9 mouse cellular contexts compared by ENCODE assay signal in the genomic region with DNA sequence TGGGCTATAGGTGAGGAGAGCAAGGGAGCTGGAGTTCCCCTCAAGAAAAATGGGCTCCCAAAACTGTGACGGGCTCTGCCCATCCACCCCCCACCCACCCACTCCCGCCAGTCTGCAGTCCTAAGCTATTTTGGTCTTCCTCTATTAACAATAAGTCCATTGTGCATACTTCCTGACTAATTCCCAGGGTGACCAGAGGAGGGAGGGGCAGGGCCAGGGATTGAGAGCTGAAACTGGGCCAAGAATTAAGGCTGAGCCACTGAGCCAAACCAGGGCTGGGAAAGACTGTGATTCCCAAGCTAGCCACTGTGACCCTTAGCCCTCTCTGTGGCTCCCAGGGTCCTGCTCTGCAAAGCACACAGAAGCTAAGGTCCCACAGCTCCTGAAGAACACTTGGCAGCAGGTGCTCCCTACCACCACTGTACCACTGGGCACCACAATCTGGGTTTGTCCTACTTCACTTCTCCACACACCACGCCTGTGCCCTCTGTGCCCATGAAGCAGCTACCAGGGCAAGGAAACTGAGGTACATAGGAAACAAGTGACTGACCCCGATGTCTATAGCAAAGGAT.
DNase-seq lines count a peak whose midpoint lies in the region; ATAC-seq lines count a peak whose summit lies in the region.
"Had no signal": no experiment of that assay in that cellular context is flagged by ENCODE, and none has a peak within 500 bp of the region (broad histone marks: within the 10 kb centered on the region; RNA-seq: fewer than 3 reads in every experiment).

No protein-coding gene starts in this region.

- DNase-seq in embryonic facial prominence, embryonic 14.5 days (ENCODE audit: low spot score), result peak; percentile 65
- no peak for DNase-seq in embryonic facial prominence, embryonic 10.5 days (ENCODE audit: low spot score)
- DNase-seq in adrenal gland, postnatal 36 days, result peak; percentile 28 to 61
- no peak for DNase-seq in right cerebral cortex, adult 2 months (ENCODE audit: low spot score in 2 of 2)
- no peak for DNase-seq in right cerebral cortex, postnatal 36 days (ENCODE audit: low spot score in 2 of 2)
- DNase-seq: left cerebral cortex, postnatal 4 days had no signal

- no peaks in the 10 kb centered on the region for H3K27me3 ChIP-seq in embryonic facial prominence, embryonic 14.5 days (replicated peaks; ENCODE audit: control insufficient read depth, insufficient read depth, low read length)
- H3K27me3 ChIP-seq in embryonic facial prominence, embryonic 10.5 days (replicated peaks; ENCODE audit: low read depth, poor library complexity, severe bottlenecking), result no peaks in the 10 kb centered on the region
- H3K27me3 ChIP-seq in hindbrain, embryonic 15.5 days, result no peaks in the 10 kb centered on the region
- H3K27me3 ChIP-seq in lung, embryonic 15.5 days, result no peaks in the 10 kb centered on the region
- H3K27me3 ChIP-seq in forebrain, embryonic 13.5 days, result no peaks in the 10 kb centered on the region

- 52% methylated on average over 4 of the region's 4 CpGs for WGBS in embryonic facial prominence, embryonic 14.5 days
- 55% methylated on average over 4 of the region's 4 CpGs for WGBS in embryonic facial prominence, embryonic 10.5 days
- 52% methylated on average over 4 of the region's 4 CpGs for WGBS in hindbrain, embryonic 15.5 days
- WGBS in lung, embryonic 15.5 days, result 61% methylated on average over 4 of the region's 4 CpGs
- WGBS in forebrain, embryonic 13.5 days, result 56% methylated on average over 4 of the region's 4 CpGs

- H3K4me3 ChIP-seq in embryonic facial prominence, embryonic 14.5 days (ENCODE audit: low read depth, low read length), result no peak overlapping the region
- no peak overlapping the region for H3K4me3 ChIP-seq in embryonic facial prominence, embryonic 10.5 days
- no peak overlapping the region for H3K4me3 ChIP-seq in hindbrain, embryonic 15.5 days
- no peak overlapping the region for H3K4me3 ChIP-seq in lung, embryonic 15.5 days
- no peak overlapping the region for H3K4me3 ChIP-seq in forebrain, embryonic 13.5 days

- no peaks in the 10 kb centered on the region for H3K9me3 ChIP-seq in embryonic facial prominence, embryonic 14.5 days (ENCODE audit: control insufficient read depth, low read length)
- no peaks in the 10 kb centered on the region for H3K9me3 ChIP-seq in embryonic facial prominence, embryonic 10.5 days
- H3K9me3 ChIP-seq in hindbrain, embryonic 15.5 days, result no peaks in the 10 kb centered on the region
- H3K9me3 ChIP-seq in lung, embryonic 15.5 days, result no peaks in the 10 kb centered on the region
- no peaks in the 10 kb centered on the region for H3K9me3 ChIP-seq in forebrain, embryonic 13.5 days (replicated peaks)

- H3K27ac ChIP-seq in embryonic facial prominence, embryonic 14.5 days (replicated peaks; ENCODE audit: low read depth, low read length), result no peak overlapping the region
- no peak overlapping the region for H3K27ac ChIP-seq in embryonic facial prominence, embryonic 10.5 days (replicated peaks)
- H3K27ac ChIP-seq in hindbrain, embryonic 15.5 days (replicated peaks), result no peak overlapping the region
- peak overlapping the region; percentile 47 for H3K27ac ChIP-seq in lung, embryonic 15.5 days
- H3K27ac ChIP-seq in forebrain, embryonic 13.5 days, result no peak overlapping the region

- H3K36me3 ChIP-seq in embryonic facial prominence, embryonic 14.5 days (ENCODE audit: control insufficient read depth, insufficient read depth, low read length), result no peaks in the 10 kb centered on the region
- H3K36me3 ChIP-seq in embryonic facial prominence, embryonic 10.5 days (replicated peaks), result no peaks in the 10 kb centered on the region
- no peaks in the 10 kb centered on the region for H3K36me3 ChIP-seq in hindbrain, embryonic 15.5 days
- H3K36me3 ChIP-seq in lung, embryonic 15.5 days, result no peaks in the 10 kb centered on the region
- H3K36me3 ChIP-seq in forebrain, embryonic 13.5 days (ENCODE audit: poor library complexity, severe bottlenecking), result no peaks in the 10 kb centered on the region

- no peak overlapping the region for H3K9ac ChIP-seq in embryonic facial prominence, embryonic 14.5 days (ENCODE audit: low read depth, low read length)
- no peak overlapping the region for H3K9ac ChIP-seq in hindbrain, embryonic 15.5 days
- no peak overlapping the region for H3K9ac ChIP-seq in lung, embryonic 15.5 days
- no peak overlapping the region for H3K9ac ChIP-seq in forebrain, embryonic 13.5 days

- no peak overlapping the region for H3K4me2 ChIP-seq in embryonic facial prominence, embryonic 14.5 days (ENCODE audit: low read depth, low read length)
- H3K4me2 ChIP-seq in hindbrain, embryonic 15.5 days, result no peak overlapping the region
- no peak overlapping the region for H3K4me2 ChIP-seq in lung, embryonic 15.5 days
- H3K4me2 ChIP-seq in forebrain, embryonic 13.5 days, result no peak overlapping the region

- no peaks in the 10 kb centered on the region for H3K4me1 ChIP-seq in embryonic facial prominence, embryonic 14.5 days (ENCODE audit: control insufficient read depth, insufficient read depth, low read length)
- H3K4me1 ChIP-seq in embryonic facial prominence, embryonic 10.5 days, result peaks cover 19% of the 10 kb centered on the region
- peaks cover 9% of the 10 kb centered on the region for H3K4me1 ChIP-seq in hindbrain, embryonic 15.5 days (replicated peaks)
- peaks cover 21% of the 10 kb centered on the region for H3K4me1 ChIP-seq in lung, embryonic 15.5 days
- H3K4me1 ChIP-seq in forebrain, embryonic 13.5 days, result peaks cover 9% of the 10 kb centered on the region; the same call in 1 of the 2 replicates

- ATAC-seq in embryonic facial prominence, embryonic 14.5 days (ENCODE audit: low read depth), result peak; percentile 47; the same call in 1 of the 2 replicates
- ATAC-seq in hindbrain, embryonic 15.5 days (ENCODE audit: low FRiP score, low read depth), result peak; percentile 75; the same call in 1 of the 2 replicates
- peak; percentile 56; the same call in 1 of the 2 replicates for ATAC-seq in lung, embryonic 15.5 days (ENCODE audit: borderline replicate concordance, extremely low read depth, low FRiP score, low TSS enrichment)
- no peak for ATAC-seq in forebrain, embryonic 13.5 days

Comparison
In these comparisons a context has a peak if more than half of its experiments do, and no peak if none do; other contexts are left out.
1. DNase-seq: peak in embryonic facial prominence, embryonic 14.5 days (single experiment) and adrenal gland, postnatal 36 days (2 of 2); none in embryonic facial prominence, embryonic 10.5 days (single experiment), right cerebral cortex, adult 2 months (0 of 2) and right cerebral cortex, postnatal 36 days (0 of 2).